Mouse (Mus musculus): Measurements from ENCODE around the gene Tollip.
"Not testable (repeated sequence)": the region's sequence is repeated elsewhere in the genome, so short reads cannot be mapped to it uniquely, and the experiment has no call there.

The Tollip gene

GRCm38 (mm10) chr7:141934128-141934898 is 16.0 kb upstream of the Tollip start:
- peak; percentile 51 for DNase-seq (ENCODE audit: low spot score)

- no peak for DNase-seq (ENCODE audit: low spot score)
Observed at GRCm38 (mm10) chr7:141928642-141929041, 10.3 kb upstream of the Tollip start.

- peak; percentile 85 for DNase-seq (ENCODE audit: low spot score)
Observed at GRCm38 (mm10) chr7:141924917-141925316, 6.6 kb upstream of the Tollip start.

GRCm38 (mm10) chr7:141924121-141924520 is 5.8 kb upstream of the Tollip start:
- not testable (repeated sequence) for DNase-seq (ENCODE audit: low spot score)

- no peak for DNase-seq (ENCODE audit: low spot score)
Observed at GRCm38 (mm10) chr7:141911305-141911704, 7.0 kb downstream of the Tollip start.

GRCm38 (mm10) chr7:141908591-141908990 is 9.7 kb downstream of the Tollip start:
- DNase-seq (ENCODE audit: low spot score), result no peak

- DNase-seq (ENCODE audit: low spot score), result no peak
Observed at GRCm38 (mm10) chr7:141902791-141903190, 15.5 kb downstream of the Tollip start.

- DNase-seq (ENCODE audit: low spot score), result peak; percentile 100
Observed at GRCm38 (mm10) chr7:141902269-141902729, 16.0 kb downstream of the Tollip start.

GRCm38 (mm10) chr7:141901825-141902224 is 16.5 kb downstream of the Tollip start:
- DNase-seq (ENCODE audit: low spot score), result no peak

GRCm38 (mm10) chr7:141892151-141892550 is 26.2 kb downstream of the Tollip start:
- DNase-seq (ENCODE audit: low spot score), result no peak

GRCm38 (mm10) chr7:141878813-141879212 is 39.5 kb downstream of the Tollip start:
- DNase-seq (ENCODE audit: low spot score), result no peak

GRCm38 (mm10) chr7:141874891-141875290 is 43.4 kb downstream of the Tollip start:
- no peak for DNase-seq (ENCODE audit: low spot score)

- DNase-seq (ENCODE audit: low spot score), result peak; percentile 2
Observed at GRCm38 (mm10) chr7:141870553-141870952, 47.8 kb downstream of the Tollip start.

- DNase-seq (ENCODE audit: low spot score), result no peak
Observed at GRCm38 (mm10) chr7:141869644-141870043, 48.7 kb downstream of the Tollip start.

GRCm38 (mm10) chr7:141861046-141861445 is 57.3 kb downstream of the Tollip start:
- DNase-seq (ENCODE audit: low spot score), result no peak

- DNase-seq (ENCODE audit: low spot score), result no peak
Observed at GRCm38 (mm10) chr7:141840354-141840753, 78.0 kb downstream of the Tollip start.

GRCm38 (mm10) chr7:141838779-141839178 is 79.5 kb downstream of the Tollip start, which contains the start of gene Muc5b:
Gene Muc5b (plus strand): TSS chr7:141839070.
- DNase-seq (ENCODE audit: low spot score), result no peak

GRCm38 (mm10) chr7:141836423-141836822 is 81.9 kb downstream of the Tollip start:
- no peak for DNase-seq (ENCODE audit: low spot score)

- DNase-seq (ENCODE audit: low spot score), result no peak
Observed at GRCm38 (mm10) chr7:141835941-141836340, 82.4 kb downstream of the Tollip start.

Measured in retina, embryonic 14.5 days (tissue).